1 mouse cellular context compared by ENCODE assay signal in the genomic region with DNA sequence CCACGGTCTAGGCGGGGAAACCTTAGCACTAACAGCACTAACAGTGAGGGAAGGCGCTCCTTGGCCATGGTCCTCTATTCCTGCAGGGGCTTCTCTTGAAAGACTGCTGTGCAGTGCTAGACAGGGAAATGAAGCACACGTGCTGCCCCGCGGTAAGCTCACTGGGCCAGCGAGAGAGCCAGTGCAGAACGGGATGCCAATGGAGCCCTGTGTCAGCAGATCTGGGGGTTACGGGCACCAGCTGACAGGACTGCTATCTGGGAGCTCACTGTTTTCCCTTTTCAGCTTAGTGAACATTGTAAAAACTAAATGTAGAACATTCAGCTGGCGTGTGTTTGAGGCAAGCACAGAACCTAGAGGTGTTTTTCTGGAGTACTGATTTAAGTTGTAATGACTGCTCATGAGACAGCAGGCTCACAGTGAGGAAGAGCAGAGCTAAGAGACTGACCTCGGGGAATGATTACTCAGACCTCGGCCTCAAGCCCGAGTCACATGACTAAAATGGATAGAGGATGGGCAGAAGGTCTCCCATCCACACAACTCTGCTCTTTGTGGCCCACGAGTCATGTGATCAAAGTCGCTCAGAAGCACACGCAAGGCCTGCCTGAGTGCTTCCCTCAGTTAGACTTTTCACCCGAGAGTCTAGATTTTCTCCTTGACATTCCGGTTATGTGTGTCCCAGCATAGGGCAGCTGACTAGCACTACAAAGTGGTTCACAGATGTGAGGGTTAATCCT.
A peak's percentile ranks its signal among the peaks of the same experiment; 100 is the strongest.
TF ChIP-seq lines count a peak whose summit lies in the region.

No protein-coding gene starts in this region.

TF ChIP-seq in MEL, 35 proteins besides CTCF, POLR2A, EP300 and RAD21:
- no peak for TF ChIP-seq MEF2A (IDR thresholded peaks at IDR 0.05; ENCODE audit: extremely low read depth, insufficient replicate concordance, low read depth, low read length, poor library complexity, severe bottlenecking)
- TF ChIP-seq USF1 (IDR thresholded peaks at IDR 0.05; ENCODE audit: low read depth, low read length): peak; percentile 35; the same call in 1 of the 2 replicates
- no peak for TF ChIP-seq USF2 (IDR thresholded peaks at IDR 0.05; ENCODE audit: borderline replicate concordance in 1 of 2, insufficient read depth in 1 of 2, low read depth in 1 of 2, low read length in 2 of 2)
